Mouse (Mus musculus): ENCODE measurements at regions not wholly inside any gene's neighbourhood (a gene's known extent, or its start where the extent isn't known, plus 50 kb on each side); places are given as distances from the start of the nearest gene placed in this dataset.
"Not testable (repeated sequence)": the region's sequence is repeated elsewhere in the genome, so short reads cannot be mapped to it uniquely, and the experiment has no call there.

GRCm38 (mm10) chr12:16378501-16378900 is 232.3 kb downstream of the Lpin1 start:
- no peak for DNase-seq (ENCODE audit: low read depth, low spot score)

GRCm38 (mm10) chr12:16374331-16374996 is 236.3 kb downstream of the Lpin1 start:
- DNase-seq (ENCODE audit: low read depth, low spot score) = no peak

- no peak for DNase-seq (ENCODE audit: low read depth, low spot score)
Measured at GRCm38 (mm10) chr12:16370061-16370460, 240.7 kb downstream of the Lpin1 start.

- DNase-seq (ENCODE audit: low read depth, low spot score) = no peak
Measured at GRCm38 (mm10) chr12:16362341-16362740, 248.4 kb downstream of the Lpin1 start.

- DNase-seq (ENCODE audit: low read depth, low spot score) = no peak
Measured at GRCm38 (mm10) chr12:16358831-16359230, 251.9 kb downstream of the Lpin1 start.

GRCm38 (mm10) chr12:16354711-16355110 is 256.1 kb downstream of the Lpin1 start:
- DNase-seq (ENCODE audit: low read depth, low spot score) = no peak

- no peak for DNase-seq (ENCODE audit: low read depth, low spot score)
Measured at GRCm38 (mm10) chr12:16351751-16352150, 259.0 kb downstream of the Lpin1 start.

GRCm38 (mm10) chr12:16349310-16349709 is 261.5 kb downstream of the Lpin1 start:
- DNase-seq (ENCODE audit: low read depth, low spot score) = no peak

- DNase-seq (ENCODE audit: low read depth, low spot score) = no peak
Measured at GRCm38 (mm10) chr12:16344021-16344420, 266.7 kb downstream of the Lpin1 start.

GRCm38 (mm10) chr12:16342030-16342429 is 268.7 kb downstream of the Lpin1 start:
- not testable (repeated sequence) for DNase-seq (ENCODE audit: low read depth, low spot score)

- no peak for DNase-seq (ENCODE audit: low read depth, low spot score)
Measured at GRCm38 (mm10) chr12:16331456-16331855, 279.3 kb downstream of the Lpin1 start.

GRCm38 (mm10) chr12:16329129-16329528 is 281.6 kb downstream of the Lpin1 start:
- no peak for DNase-seq (ENCODE audit: low read depth, low spot score)

GRCm38 (mm10) chr12:16320536-16321402 is 290.0 kb downstream of the Lpin1 start:
- peak; percentile 3 for DNase-seq (ENCODE audit: low read depth, low spot score)

- no peak for DNase-seq (ENCODE audit: low read depth, low spot score)
Measured at GRCm38 (mm10) chr12:16308101-16308500, 302.7 kb downstream of the Lpin1 start.

- no peak for DNase-seq (ENCODE audit: low read depth, low spot score)
Measured at GRCm38 (mm10) chr12:16304701-16305377, 305.9 kb downstream of the Lpin1 start.

- no peak for DNase-seq (ENCODE audit: low read depth, low spot score)
Measured at GRCm38 (mm10) chr12:16285061-16285460, 325.7 kb downstream of the Lpin1 start.

- DNase-seq (ENCODE audit: low read depth, low spot score) = no peak
Measured at GRCm38 (mm10) chr12:16279146-16279545, 331.6 kb downstream of the Lpin1 start.

- no peak for DNase-seq (ENCODE audit: low read depth, low spot score)
Measured at GRCm38 (mm10) chr12:16277567-16278332, 333.0 kb downstream of the Lpin1 start.

- no peak for DNase-seq (ENCODE audit: low read depth, low spot score)
Measured at GRCm38 (mm10) chr12:16277144-16277543, 333.6 kb downstream of the Lpin1 start.

- no peak for DNase-seq (ENCODE audit: low read depth, low spot score)
Measured at GRCm38 (mm10) chr12:16276301-16276700, 334.5 kb downstream of the Lpin1 start.

- DNase-seq (ENCODE audit: low read depth, low spot score) = no peak
Measured at GRCm38 (mm10) chr12:16272441-16272840, 338.3 kb downstream of the Lpin1 start.

GRCm38 (mm10) chr12:16270876-16271275 is 339.9 kb downstream of the Lpin1 start:
- DNase-seq (ENCODE audit: low read depth, low spot score) = no peak
